Mouse (Mus musculus): ENCODE results near the gene Ms4a6d.

GRCm38 (mm10) chr19:11613776-11614443 is 9.3 kb upstream of the Ms4a6d start:
- TF ChIP-seq CTCF (IDR thresholded peaks at IDR 0.05; ENCODE audit: insufficient read depth, low read length) = no peak
- no peak for TF ChIP-seq POLR2A (IDR thresholded peaks at IDR 0.05; ENCODE audit: borderline replicate concordance, extremely low read depth, low read depth, low read length)
